Mouse (Mus musculus): ENCODE results near the gene Ddc.

Gene Ddc

GRCm38 (mm10) chr11:11905518-11905917, 7.6 kb upstream of the Ddc start:
- DNase-seq = no peak

GRCm38 (mm10) chr11:11904995-11905394, 7.1 kb upstream of the Ddc start:
- no peak for DNase-seq

GRCm38 (mm10) chr11:11901509-11901908, 3.6 kb upstream of the Ddc start:
- DNase-seq = no peak

DNA sequence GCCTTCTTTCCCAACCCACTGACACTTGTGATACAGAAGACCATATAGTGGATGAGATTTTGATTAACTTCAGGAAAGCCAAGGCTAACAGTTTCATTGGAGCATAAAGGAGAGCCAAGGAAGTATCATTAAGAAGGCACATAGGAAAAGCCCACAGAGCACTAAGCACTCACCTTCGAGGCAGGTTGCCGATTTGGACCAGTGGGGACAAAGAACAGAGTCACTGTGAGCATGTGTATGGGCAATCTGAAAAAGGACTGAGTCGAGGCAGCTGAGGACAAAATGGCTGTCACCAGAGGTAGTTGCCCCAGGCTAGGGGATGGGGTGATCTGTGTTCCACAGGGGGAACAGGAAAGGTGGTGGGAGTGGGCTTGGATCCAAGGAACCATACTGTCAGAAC, 552 bp upstream of the Ddc start:
- no peak for DNase-seq

DNA sequence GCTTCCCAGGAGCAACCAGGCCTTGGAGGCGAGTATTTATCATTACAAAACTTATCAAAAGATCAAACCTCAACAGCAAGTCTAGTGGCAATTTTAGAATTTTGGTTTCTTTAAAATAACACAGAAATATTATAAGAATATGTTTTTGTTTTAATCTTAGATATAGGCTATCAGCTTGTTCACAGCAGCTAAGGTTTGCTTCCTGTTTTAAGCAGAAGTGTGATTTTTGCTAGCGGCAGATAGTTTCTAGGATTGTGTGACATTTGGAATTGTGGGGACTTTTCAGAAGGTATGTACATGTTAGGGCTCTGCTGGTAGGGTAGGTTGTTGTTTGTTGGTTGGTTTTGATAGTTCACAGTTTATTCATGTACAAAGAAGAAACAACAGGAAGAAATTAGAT, 2.5 kb downstream of the Ddc start:
- no peak for DNase-seq

DNA sequence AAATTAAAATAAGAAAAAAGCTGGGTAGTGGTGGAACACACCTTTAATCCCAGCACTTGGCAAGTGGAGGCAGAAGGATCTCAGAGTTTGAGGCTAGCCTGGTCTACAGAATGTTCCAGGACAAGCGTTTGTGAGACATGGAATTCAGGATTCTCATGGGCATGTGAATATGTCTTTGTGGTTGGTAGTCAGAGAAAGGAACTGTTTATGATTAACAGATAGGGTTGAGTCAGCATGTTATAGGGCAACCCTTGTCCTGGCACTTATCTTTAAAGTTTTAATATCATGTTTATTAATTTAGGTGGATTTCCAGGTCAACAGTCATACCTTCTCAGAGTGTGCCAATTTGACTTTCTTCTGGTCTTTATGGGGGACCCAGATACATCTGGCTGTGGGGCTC, 4.2 kb downstream of the Ddc start:
- DNase-seq = no peak

DNA sequence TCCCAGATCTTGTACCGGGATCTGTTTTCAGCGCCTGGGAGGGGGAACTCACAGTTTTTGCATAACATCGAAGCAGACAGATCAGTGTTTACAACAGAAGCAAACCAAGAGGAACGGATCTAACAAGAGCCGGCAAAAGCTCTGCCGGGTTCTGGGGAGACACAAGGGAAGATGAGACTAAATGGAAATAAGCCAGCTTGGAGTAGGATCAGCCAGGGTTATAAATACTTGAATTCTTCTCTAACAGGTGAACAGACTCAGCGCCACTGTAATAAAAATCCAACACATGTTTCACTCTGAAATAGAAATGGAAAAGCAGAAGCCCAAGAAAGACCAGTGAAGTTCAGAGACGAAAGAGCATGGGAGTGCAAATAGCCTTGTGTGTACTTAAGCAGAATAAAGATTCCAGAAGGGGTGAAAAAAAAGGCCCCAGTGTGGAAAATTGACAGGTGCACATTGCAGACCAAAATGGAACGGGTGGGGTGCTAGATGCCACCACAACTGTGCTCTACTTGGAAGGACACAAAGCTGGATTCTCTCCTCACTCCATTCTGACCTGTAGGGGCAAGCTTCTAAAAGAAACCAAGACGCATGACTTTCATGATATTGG, 4.8 kb downstream of the Ddc start:
- no peak for DNase-seq

- DNase-seq = no peak
These were observed 6.1 kb downstream of the Ddc start for GRCm38 (mm10) chr11:11891832-11892231.

DNA sequence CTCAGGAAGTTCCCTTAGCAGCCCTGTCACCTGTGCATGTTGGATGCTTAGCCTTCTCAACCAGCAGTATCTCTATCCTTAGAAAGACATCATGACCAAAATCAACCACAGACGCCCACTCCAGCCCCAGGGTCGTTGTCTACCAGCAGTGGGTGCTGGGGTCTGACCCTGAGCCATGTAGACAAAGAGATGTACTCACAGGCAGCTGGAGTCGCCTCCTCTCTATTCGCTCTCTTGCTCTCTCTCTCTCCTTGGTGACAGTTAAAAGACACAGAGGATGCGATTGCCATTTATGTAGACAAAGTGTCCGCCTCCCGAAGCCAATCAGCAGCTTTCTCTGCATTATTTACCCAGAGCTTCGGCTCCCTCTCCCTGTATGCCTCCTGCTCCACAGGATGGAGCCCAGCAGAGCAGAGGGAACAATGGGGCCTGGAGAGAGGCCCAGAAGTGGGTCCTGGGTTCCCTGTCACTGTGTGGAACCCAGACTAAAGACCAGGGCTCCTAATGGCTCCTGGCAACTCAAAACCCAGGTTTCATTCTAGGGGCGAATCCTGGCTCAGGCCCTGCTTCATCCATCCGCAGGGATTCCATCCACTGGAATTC, 7.7 kb downstream of the Ddc start:
- DNase-seq = no peak

DNA sequence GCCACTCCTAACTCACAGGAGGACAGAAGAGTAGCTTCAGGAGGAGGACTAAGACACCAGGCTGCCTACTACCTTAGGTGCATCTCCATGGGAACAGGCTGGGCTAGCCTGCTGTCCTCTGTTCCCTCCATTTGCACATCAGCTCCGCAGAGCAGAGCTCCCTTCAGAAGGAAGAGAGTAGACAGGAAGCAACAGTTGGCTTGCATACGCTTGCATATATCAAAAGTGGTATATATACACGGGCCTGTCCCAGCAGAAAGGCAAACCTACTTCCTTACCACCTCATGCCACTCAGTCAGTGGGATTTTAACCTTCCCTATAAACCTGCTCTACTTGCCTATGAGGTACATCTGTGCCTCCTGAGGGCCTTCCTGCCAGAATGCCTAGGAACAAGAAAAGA, 9.2 kb downstream of the Ddc start:
- no peak for DNase-seq

DNA sequence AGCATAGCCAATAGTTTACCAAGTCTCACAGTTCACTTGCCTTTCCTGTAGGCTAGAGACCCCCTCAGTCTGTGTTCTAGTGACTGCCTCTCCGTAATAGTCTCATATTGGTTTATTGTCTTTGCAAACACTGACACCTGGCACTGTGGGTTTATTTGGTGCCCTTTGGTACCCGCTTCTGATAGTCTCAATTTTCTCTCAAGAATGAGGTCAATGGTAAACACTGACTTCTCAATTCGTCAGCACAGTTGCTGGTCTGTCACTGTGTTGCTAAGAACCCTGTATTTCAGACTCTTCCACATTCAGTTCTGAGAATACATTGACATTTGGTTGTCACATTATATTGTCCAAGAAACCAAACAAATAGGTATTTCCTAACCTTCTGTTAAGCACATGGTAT, 9.9 kb downstream of the Ddc start:
- no peak for DNase-seq

DNA sequence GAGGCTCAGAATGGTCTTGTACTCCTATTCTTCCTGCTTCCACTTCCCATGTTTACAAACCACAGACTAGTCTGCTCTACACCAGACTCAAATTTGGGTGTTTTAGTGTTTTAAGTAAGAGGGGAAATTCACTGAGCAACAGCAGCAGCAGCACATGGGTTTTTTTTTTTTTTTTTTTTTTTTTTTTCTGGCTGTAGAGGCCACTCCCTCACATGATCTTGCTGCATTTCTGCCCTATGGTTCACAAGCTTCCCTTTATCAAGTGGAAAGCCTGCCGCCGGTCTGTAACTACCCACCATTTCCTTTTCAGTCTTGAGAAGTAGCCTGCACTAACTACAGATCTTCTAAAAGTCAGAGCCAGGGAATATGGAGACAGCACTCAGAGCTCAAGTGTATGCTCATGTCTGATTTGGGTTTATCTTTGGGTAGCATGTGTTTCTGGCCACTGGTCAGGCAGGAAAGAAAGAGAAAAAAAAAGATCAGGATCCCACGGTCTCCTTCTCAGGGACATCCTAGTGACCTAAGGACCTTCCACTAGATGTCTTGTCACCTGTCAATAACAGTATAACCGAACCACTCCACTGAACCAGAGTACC, 11.4 kb downstream of the Ddc start:
- DNase-seq = no peak

GRCm38 (mm10) chr11:11885921-11886320, 12.0 kb downstream of the Ddc start:
- DNase-seq = no peak

DNA sequence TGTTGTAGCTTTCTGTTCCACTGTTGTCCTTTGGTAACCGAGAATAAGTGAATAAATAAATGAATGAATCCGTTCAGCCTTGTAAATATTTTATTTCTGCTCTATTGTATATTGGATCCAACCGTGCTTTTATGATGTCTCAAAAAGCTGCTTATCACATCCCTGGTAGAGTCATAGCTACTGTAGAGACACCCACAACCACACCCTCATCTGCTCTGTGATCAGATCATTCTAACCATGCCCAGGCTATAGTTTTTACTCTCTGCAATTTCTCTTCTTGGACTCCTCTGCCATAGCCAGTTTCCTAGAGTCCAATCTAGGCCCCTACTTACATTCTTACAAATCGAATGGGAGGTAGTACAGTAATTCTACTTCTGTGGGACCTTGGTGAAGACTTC, 12.7 kb downstream of the Ddc start:
- DNase-seq = no peak

DNA sequence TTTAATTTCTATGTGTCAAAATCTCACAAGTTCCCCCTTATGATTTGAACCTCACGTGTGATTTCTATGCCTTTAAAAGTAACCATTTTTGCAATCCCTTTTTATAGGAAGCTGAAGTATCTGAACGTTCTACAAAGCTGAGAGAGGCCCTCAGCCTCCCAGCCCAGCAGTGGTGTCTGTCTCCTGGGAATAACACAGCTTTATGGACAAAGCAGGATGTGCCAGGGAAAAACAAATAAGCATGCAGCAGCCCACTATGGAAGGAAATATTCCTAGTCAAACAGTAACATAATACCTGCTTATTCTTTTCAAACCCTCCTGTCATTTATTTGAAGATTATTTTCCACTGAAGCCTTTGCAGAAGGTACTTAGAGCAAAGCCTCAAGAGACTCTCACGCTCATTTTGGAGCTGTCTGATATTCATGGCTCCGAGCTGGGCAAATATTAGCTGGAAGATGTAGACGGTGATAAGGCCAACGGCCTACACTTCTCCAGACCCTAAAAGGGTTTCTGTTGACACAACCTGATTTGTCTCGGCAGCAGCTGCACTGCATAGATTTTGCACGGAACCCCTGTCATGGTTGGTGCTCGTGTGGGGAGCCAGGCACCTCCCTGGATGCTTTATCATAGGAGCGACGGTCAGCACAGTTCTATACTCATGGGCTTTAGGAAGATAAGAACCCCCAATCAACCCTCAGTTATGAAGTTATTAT, 13.3 kb downstream of the Ddc start:
- DNase-seq = no peak

DNA sequence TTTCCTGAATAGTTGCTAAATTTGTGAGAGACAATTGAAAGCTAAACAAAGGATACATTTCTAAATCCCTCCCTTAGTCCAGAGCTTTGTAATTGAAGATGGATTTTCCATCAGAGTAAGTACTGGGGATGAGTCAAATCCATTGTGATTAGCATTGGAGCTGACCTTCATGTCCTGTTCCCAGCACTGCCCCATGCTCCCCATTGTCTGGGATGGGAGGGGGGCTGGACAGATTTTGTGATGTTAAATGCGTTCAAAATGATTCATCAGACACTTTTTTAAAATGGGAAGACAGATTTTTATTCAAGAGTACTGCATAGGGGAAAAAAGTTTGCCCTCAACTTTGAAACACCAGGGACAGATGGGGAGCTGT, 16.2 kb downstream of the Ddc start:
- DNase-seq = no peak

GRCm38 (mm10) chr11:11881026-11881782, 16.7 kb downstream of the Ddc start:
- no peak for DNase-seq

DNA sequence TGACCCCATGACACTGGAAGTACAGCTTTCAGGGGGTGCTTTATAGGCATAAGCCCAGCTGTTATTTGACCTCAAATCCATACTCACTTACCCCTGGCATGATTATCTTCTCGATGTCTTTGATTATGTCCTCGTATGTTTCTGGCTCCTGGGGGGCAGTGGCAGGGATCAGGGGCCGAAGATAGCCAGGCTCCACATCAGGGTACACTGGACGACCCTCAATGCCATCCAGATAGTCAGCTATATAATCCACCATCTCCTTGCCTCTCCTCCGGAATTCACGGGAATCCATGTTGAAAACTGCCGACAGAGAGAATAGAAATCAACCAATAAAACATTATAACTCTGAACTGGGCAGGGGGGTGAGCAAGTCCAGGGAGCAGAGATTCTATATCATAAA, 17.6 kb downstream of the Ddc start:
- no peak for DNase-seq

DNA sequence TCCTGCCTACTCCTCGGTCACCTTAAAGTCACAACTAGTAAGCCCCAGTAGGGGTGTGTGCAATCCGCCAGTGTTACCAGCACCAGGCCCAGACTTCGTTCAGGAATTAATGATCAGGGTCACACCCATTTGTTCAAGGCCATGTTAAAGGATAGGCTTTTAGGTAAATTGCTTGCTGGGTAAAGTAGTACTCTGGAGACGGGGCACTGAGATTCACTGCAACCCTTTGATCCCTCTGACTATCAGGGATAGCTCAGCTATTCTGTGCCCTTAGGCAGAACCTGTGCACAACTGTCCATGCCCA, 18.3 kb downstream of the Ddc start:
- no peak for DNase-seq

DNA sequence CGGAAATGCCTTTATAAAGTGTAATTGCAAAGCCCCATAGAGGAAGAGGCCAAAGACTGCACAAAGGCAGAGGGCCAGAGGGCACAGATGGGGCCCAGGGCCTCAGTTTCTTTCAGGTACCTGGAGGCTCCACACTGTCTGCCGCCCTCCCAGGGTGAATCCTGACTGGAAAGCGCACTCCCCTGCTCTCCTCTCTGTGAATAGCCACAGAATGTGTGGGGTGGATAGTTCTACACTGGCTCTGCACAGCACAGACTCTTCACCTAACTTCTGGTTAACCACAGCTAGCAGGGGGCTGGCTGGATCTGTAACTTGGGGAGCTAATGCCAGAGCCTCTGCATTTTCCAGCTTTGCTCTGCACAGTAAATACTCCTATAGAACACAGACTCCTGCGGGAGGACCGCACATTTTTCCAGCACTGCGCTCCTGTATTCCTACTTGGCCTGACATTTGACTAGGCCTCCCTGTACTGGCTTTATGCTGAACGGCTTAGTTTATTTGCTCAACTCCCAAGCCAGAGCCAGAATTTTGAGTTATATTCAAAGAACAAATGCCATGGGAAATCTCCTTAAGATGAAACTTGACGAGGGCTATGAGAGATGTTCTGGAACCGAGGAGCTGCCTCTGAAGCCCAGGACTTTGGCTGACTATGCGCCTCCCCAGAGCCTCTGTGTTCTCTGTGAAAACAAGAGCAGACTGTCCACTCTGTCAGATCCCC, 18.8 kb downstream of the Ddc start:
- DNase-seq = no peak

GRCm38 (mm10) chr11:11878278-11878980, 19.5 kb downstream of the Ddc start:
- DNase-seq = no peak

DNA sequence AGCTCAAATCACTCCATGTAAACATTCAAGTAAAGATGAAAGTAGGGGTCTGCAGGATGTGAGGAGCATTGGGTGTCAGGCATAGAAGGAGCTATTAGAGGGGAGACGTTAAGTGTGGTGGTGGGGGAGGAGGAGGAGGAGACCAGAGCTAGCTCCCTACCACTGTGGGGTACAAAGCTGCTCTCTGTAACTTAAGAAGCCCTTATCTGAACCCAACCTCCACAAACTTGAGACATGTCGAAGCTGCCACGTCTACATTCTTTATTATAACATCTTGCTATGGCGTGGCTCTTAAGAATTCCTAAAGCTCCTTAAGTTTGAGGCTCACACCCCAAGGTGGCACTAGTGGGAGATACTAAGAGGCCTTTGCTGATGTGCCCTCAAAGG, 20.1 kb downstream of the Ddc start:
- no peak for DNase-seq

GRCm38 (mm10) chr11:11876366-11876765, 21.6 kb downstream of the Ddc start:
- no peak for DNase-seq

Data from kidney, adult 18-20 months (tissue).